Mouse (Mus musculus): ENCODE data around the gene Samd4.

Samd4 gene

DNA sequence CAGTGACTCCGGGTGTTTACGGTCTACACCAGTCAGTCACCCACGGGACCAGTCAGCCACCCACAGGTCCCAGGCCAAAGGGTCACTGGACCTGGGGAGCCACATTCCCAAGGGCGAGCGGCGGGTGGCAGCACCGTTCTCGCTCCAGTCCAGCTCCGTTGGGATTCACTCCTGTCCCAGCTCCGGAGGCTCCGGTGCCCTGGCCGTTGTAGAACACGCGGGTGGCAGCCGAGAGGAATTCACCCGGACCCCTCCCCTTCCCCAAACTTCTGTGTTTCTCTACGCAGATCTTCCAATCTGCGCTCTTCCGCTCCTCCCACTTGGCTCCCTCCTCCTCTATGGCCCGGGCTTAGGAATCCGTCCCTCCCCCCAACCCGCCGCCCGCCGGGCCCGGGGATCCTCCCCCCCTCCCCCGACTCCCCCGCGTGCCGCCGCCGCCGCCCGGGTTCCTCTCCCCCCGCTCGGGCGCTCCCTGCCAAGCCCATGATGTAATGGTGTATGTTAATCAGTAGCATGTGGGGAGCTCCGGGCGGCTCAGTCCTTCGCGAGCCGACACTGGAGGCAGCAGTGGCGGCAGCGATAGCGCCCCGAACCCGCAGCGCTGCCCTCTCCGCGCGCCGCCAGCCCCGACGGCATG lies at the start of gene Samd4:
TSS of gene Samd4 (plus strand) at position 424 of the 637 bp plus-strand sequence.
- DNase-seq = peak; percentile 13 to 32

DNA sequence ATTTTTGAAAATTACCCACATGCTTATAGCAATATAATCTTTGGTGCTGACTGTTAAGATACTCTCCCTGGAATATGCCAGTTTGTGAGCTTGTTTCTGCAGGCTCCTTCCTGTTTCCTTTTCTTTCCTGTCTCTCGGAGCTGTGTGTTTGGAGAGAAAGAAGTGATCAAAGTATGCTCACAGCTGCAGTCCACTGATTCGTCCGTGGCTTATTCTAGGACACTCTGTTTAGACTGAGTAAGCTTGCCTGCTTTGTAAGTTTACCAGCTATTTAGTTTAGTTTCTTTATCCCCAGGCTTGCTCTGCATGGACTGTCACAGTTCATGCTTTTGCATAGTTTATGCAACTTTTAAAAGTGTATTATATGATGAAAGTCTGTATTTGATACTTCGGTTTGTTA lies 43.3 kb upstream of the Samd4 start:
- DNase-seq = no peak

- no peak for DNase-seq
Observed at GRCm38 (mm10) chr14:46845706-46846105, 36.9 kb upstream of the Samd4 start.

DNA sequence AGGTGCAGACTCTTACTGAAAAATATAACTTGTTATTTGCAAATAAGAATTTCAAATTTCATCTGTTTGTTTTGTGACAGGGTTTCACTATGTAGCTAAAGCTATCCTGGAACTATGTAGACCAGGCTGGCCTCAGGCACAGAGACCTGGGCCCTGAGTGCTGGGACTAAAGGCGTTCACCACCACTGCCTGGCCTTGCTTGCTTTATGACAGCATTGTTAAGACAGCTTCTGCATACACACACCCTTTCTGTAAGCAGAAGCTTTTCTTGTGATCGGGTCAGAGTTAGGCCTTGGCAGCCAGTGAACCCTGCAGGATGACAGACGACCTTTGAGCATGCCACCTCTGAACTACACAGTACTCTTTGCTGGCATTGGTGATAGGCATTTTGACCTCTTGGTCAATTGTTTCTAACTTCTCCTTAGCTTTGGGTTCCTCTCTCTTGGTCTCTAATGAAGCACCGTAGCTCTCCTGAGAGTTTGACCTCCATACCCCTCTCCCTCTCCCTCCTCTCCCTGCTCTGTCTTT lies 34.5 kb upstream of the Samd4 start:
- DNase-seq = no peak

- no peak for DNase-seq
Observed at GRCm38 (mm10) chr14:46848736-46849135, 33.9 kb upstream of the Samd4 start.

DNA sequence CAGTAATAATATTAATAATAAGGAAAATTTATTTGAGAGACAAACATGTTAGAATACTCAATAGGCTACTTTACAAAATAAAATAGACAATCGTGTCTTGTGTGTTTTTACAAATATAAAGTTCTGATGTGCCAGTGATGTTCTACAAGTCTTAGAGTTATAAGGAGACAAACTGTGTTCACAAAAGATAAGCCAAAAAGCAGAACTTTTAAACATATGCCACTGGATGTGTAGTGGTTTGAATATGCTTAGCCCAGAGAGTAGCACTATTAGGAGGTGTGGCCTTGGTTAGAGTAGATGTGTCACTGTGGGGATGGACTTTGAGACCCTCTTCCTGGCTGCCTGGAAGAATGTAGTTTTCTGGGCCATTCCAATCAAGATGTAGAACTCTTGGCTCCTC lies 32.9 kb upstream of the Samd4 start:
- DNase-seq = no peak

DNA sequence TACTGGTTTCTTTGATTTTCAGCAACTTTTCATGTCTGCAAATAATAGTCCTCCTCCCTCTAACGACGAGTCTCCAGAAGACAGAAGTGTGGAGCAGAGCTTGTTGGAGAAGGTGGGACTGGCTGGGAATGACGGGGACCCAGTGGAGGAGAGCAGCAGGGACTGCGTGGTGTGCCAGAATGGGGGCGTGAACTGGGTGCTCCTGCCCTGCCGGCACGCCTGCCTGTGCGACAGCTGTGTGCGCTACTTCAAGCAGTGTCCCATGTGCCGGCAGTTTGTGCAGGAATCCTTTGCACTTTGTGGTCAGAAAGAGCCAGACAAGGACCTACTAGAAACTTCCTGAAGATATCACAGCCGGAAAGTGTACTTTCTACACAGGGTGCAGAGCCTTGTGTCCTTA lies 29.0 kb upstream of the Samd4 start:
- DNase-seq = no peak

GRCm38 (mm10) chr14:46862922-46863321 lies 19.7 kb upstream of the Samd4 start:
- DNase-seq = no peak

DNA sequence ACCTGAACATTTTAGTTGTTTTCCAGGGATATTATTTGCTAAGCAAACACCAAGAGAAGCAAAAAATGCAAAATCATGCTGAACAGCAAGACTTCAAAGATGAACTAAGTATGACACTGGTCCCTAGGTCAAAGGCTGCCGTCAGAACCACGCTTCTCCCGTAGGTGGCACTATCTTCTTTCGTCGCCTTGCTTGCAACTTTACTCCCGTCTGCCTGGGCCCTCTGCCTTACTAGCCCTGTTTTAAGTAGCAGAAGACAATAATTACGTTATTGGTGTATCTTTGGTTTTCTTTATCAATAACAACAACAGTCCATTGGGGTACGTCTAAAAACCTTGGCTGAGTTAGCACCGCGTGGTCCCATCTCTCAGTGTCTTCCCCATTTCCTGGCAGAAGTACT lies 1.7 kb upstream of the Samd4 start:
- DNase-seq = peak; percentile 56 to 57

DNA sequence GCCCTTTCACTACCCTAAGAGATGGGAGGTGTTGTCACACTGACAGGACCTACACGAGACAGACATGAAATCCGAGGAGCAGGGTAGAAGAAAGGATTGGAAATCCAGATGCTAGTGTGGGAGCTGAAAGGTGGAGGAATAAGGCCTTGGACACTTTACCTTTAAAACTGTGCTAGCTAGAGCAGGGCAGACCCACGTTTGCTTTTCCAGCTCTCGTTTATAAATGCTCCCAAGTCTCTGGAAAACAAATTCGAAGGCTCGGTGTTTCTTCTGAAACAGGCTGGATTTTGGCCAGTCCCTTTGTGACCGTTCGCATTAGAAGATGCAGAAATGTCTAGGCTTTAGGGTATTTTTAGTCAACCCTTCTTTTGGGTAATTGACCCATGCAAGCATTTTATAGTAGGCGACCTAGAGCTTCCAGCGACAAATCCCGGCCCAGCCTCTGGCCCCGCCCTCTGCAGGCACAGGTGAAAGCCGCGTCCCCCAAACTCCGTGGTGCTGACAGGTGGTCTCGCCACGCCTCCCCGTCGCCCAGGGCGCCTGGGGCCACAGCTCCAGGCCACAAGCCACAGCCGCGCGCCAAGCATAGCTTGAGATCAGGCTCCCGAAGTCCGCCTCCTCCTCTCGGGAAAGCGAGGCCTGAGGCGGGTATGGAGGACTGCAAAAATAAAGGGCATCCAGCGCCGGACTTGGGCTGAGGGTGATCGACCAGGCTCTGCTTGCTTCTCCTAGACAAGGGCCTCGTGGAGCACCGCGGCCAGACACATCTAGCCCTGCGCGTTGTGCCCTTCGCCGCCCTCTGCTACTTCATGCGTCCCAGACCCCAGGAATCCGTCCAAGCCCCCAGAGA lies 848 bp upstream of the Samd4 start:
- DNase-seq = peak in 1 of 2 experiments; percentile 21

DNA sequence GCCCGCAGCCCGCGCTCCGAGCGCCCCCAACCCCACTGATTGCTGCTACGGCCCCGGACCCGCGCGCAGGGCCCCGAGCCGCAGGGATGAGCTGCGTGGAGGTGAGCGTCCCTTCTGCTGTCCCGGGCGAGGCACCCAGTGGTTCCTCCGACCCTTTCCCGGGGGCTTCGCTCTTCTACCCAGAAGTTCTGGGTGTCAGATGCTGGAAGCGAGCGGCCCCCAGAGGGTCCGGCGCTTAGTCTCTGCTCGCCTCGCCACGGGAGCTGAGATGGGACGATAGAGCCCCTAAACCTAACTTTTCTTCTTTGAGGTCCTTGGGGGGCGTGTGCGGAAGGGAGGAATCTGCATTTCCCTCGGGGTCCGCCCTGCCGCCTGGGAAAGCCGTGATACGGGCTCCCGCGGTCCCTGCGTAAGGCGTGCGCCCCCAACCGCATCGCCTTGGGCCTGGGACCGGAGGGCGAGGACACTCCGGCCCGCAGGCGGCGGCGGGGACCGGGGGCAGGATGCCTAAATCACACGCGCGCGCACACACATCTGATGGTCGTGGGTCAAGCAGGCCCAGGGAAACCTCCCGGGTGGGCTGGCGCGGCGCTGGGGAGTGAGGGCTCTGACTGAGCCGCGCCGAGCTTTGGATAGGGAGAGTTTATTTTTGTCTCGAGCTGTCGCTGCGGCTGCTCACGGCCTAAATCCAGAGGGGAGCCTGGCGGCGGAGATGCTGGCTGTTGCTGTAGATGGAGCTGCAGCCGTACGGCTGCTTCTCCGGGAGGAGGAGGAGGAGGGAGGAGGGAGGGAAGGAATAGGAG lies 615 bp downstream of the Samd4 start:
- peak; percentile 4 to 13 for DNase-seq

GRCm38 (mm10) chr14:46883871-46884441 lies 1.3 kb downstream of the Samd4 start:
- DNase-seq = peak; percentile 11 to 33

- DNase-seq = peak; percentile 19 to 26
Observed at GRCm38 (mm10) chr14:46884701-46885428, 2.2 kb downstream of the Samd4 start.

GRCm38 (mm10) chr14:46885429-46885755 lies 2.7 kb downstream of the Samd4 start:
- DNase-seq = no peak

DNA sequence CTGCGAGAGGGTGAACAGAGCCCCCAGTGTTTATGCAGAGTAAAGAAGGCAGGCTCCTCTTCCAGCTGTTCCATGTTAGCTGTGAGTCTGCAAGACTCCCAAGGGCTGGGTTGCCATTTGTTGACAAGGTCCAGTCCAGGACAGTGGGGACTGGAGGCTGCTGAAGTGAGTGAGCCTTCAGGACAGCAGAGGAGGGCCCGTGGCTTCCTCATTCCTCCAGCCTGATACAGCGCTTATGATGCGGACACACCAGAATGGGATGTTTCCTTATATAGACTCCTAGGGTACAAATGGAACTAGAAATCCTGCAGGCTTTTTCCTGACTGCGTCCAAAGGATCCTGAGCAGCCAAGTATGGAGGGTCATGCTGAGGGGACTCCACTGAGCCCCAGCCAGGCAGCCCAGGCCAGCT lies 3.2 kb downstream of the Samd4 start:
- no peak for DNase-seq

- no peak for DNase-seq
Observed at GRCm38 (mm10) chr14:46889096-46889495, 6.4 kb downstream of the Samd4 start.

- DNase-seq = no peak
Observed at GRCm38 (mm10) chr14:46893961-46894360, 11.3 kb downstream of the Samd4 start.

- DNase-seq = no peak
Observed at GRCm38 (mm10) chr14:46897953-46898352, 15.3 kb downstream of the Samd4 start.

DNA sequence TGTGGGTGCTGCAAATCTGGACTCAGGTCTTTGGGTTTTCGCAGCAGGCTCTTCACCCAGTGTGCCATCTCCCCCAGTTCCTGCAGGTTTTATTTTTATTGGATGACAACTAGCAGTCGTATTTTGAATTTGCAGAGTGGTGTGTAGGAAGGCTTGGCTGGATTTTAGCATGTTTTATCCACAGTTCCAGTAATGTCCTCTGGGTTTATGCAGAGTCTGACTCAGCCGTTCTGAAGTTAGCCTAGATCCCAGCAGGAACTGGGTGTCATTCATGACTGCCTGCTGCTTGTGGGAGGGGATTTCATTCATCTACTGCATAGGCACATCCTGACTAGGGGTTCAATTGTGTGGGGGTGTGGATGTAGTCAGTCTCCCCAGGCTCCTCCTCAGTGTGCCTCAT lies 16.0 kb downstream of the Samd4 start:
- no peak for DNase-seq

GRCm38 (mm10) chr14:46902498-46903087 lies 19.9 kb downstream of the Samd4 start:
- no peak for DNase-seq

- no peak for DNase-seq
Observed at GRCm38 (mm10) chr14:46904276-46904675, 21.6 kb downstream of the Samd4 start.

GRCm38 (mm10) chr14:46908858-46909257 lies 26.2 kb downstream of the Samd4 start:
- no peak for DNase-seq

Data from thymus, postnatal 36 days (tissue).